Mouse (Mus musculus) T-helper 17 cell (primary cell): ENCODE measurements at regions not wholly inside any gene's neighbourhood (a gene's known extent, or its start where the extent isn't known, plus 50 kb on each side); places are given as distances from the start of the nearest gene placed in this dataset.

ENCODE experiments used
- in situ Hi-C, 2 experiments: fragments of 300-600 bp; cut with MboI, MseI; formaldehyde crosslinking; loops; 1 replicate in 1 of 2; 2 replicates in 1 of 2; pipeline ENCODE4 v1.15.1; 2025; ENCODE audit warnings: high pct_unique_total_duplicates in 2 of 2

DNA sequence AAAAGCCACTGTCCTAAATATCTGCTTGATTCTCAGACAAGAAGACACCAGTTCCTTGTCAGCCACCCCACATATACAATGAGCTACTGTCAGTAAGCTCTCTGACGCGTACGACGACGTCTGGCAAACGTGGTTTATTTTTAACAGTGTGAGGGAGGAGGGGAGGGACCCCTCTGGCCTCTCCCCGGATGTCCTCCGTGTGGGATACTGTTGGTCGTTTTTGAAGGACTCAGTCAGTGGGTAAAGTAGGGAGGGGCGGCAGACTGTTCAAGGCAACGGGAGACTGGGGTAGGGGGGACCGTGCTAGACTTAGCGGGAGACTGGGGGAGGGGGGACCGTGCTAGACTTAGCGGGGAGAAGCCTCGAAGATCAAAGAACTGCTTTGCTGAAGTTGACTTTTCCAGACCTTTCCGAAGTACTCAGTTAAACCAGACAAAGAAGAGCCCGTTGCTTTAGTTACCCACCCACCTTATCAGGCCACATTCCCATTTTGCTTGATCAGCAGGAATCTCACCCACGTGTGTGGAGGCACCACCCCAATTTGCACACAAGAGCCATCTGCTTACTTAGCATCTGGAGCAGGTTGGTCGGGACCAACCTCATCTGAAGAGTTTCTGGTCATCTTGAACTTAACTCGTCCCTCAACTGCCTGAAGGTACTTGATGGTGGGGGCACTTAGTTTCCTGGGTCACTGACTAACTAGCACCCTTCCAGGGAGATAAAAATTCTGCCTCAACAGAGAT, 92.6 kb upstream of the Mark1 start:
- in situ Hi-C loops, result no loop called here

DNA sequence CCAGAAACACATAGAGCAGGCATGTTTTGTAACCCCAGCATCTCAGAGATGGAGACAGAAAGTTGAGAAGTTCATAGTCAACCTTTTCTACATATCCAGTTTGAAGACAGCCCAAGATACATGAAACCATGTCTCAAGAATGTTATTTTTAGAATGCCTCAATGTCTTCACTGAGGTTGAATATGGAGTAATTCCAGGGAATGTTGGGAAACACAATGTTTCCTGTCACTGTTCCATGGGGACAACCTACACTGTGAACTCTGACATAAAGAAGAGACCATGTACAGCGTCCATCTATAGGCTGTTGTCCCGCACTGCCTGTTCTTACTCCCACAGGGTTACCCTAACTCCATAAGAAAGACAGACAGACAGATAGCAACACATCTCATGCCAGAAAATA, 89.8 kb upstream of the Mark1 start:
- in situ Hi-C loops, result no loop called here

DNA sequence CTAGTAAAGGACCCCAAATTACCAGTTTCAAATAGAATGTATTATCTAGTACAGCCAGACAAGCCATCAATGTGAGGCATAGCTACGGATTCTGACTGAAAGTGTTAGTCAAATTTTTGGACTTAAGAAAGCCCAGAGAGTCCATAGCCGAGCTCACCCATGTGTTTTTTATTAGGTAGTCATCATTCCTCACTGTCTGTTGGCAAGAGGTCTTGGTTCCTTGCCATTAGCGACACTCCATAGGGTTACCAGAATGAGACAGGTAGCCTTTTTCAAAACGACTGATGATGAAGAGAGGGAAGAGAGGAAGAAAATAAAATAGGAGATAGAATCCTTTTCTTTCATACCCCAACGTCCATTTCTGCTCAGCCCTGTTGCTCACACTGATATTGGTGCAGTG, 83.8 kb upstream of the Mark1 start:
- in situ Hi-C loops, result no loop called here

DNA sequence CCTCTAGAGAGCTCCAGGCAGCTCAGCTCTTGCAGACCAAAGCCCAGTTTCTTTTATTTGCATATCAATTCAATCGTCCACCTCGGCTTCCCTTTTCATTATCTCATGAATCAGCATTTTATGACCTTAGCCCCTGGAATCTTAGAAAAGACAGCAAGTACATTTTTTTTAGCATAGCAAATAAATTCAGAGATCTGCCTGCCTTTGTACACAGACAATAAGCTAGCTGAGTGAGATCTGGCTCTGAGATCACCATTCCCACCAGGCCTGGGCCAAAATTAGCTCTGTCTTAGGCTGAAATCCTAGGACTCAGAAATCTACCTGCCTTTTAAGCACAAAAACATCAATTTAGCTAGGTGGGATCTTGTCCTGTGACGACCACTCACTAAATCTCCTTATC, 80.7 kb upstream of the Mark1 start:
- in situ Hi-C loops, result no loop called here

DNA sequence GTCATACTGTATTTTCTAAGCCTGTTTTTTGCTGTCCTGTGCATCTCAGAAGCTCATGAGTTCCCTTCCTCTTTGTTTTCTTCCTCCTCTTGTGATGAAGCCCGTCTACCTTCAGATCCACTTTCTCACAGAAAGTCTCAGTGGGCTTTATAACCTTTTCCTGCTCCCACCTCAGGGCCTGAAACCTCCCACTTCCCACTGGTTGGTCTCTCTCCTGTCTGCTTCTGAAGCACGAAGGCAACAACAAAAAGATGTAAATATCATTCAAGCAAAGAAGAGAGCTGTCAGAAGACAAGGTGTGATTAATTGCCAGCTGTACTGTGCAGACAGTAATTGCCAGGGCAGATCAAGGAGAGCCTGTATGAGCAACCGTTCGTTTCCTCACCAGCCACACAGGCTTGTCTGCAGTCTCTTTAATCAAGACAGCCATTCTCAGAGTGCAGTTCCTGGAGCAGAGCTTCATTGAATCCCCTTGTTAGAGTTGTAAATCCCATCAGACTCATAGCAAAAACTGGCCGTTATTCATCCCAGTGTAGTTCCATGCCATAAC, 80.0 kb upstream of the Mark1 start:
- in situ Hi-C loops, result no loop called here

DNA sequence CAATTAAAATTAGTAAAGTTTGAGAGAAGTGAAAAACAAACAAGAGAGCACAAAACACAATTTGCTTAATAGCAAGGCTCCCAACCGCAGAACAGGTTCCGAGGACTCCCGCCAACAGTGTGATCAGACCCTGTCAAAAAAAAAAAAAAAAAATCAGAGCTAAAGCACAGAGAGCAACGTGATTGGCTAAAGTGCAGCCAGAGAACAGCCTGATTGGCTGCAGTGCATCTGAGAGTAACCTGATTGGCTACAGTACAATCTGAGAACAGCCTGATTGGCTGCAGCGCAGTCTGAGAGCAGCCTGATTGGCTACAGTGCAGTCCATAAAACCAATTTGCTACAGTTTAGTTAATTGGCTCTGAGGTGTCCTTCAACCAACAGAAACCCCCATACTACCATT, 74.6 kb upstream of the Mark1 start:
- in situ Hi-C loops, result no loop called here

DNA sequence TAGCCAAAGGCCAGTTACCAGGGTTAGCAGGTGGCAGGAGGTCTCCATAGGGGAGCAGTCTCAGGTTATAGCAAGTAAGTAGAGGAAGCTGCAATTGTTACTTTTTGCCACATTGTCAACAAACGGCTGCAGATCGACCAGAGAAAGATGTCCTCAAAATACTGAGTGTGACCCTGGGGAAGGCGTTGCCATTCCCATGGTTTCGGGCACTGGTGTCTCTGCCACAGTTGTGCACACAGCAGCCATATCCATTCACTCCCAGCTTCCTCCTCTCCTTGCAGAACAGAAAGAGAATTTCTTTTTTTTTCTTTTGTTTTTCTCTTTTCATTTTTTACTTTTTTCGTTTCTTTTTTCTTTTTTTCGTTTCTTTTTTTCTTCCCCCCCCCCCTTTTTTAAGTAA, 73.4 kb upstream of the Mark1 start:
- in situ Hi-C loops, result no loop called here

DNA sequence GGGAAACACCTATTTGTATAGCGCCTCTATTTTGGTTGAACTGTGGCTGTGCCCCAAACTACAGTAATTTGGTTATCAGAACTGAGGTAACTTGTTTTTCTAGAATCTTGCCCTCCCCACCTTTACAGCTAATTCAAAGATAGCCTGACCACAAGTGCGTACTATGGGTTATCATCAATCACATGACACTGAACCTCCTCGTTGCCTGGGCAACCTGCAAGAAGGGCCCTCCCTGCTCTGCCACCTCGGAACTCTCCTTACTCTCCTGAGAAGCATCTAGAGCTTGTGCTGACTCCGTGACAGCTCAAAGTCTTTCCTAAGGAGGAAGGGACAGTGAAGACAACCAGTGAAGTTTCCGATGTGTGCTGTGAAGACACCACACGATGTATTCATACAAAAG, 72.2 kb upstream of the Mark1 start:
- in situ Hi-C loops, result no loop called here

DNA sequence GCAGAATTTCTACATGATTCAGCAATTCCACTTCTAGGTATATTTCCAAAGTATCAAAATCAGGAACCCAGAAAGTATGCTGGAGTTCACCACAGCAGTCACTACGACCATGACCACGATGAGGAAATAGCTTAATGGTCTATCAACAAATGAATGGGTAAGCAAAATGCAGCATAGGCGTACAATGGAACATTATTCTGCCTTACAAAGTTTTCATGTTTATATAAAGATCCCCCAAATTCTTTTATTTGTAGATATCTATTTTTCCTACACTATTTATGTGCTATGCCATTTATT, 71.4 kb upstream of the Mark1 start:
- in situ Hi-C loops, result no loop called here

DNA sequence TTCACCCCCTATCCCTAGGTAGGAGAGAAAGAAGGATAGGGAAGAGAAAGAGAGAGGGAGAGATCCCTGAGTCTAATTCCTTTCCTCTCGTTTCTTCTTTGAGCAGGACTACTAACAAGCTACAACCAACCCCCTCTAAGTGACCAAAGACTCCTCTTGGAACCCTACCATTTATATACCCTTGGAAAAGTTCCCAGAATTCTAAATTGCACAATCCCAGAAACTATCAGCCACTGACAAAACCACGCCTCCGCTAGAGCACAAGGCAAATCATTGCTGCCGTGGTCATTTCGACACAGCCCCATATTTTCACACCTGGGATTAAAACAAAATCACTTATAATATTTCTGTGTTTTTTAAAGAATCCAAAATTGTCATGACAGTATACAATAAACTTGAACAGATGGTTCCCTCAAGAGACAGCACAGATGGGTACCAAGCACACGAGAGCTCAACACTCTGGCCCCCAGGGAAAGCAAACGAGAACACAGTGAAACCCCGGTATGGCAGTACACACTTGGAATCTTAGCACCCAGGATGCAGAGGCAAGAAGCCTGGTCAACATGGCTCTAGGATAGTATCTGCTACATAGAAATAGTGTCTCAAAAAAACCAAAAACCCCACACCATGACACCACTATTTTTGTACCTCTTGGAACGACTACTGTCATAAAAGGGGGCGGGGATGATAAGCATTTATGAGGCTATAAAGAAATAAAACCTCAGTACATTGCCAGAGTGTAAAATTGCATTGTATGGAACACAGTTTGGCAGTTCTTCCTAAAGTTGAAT, 70.9 kb upstream of the Mark1 start:
- in situ Hi-C loops, result no loop called here

DNA sequence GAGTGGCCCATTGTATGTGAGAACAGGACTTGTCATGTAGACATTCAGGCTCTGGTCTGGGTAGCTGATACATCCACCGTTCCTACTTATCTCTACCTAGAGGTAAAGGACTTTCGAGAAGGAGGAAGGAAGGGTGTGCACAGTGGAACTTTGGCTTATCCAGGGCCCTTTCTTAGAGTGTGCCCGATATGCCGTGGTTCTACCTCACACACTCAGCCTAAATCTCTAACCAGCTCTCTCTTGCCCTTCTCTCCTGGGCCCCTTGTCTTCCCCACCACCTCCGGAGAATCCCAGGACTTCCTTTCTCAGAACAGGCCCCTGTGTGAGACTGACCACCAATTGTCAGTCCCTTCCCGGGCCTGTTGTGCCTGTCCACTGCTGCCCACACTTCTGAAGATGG, 68.8 kb upstream of the Mark1 start:
- in situ Hi-C loops, result no loop called here

DNA sequence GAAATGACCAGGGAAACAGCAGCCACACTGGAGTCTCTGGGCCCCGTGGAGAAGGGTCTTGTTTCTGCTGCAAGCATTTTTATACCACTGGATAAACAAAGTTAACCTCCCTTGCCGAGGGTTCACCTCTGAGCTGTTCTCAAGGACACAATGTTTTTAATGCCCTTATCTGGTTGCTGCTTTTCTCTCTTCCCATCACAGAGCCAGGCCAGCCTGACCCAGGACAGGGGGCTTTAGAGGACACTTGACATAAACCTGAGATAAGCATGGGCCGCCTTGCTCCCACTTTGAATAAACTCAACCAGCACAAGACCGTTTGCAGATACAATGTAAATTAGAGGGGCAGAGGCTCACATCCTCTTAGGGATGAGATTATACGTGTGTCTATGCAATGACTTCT, 68.3 kb upstream of the Mark1 start:
- in situ Hi-C loops, result no loop called here

DNA sequence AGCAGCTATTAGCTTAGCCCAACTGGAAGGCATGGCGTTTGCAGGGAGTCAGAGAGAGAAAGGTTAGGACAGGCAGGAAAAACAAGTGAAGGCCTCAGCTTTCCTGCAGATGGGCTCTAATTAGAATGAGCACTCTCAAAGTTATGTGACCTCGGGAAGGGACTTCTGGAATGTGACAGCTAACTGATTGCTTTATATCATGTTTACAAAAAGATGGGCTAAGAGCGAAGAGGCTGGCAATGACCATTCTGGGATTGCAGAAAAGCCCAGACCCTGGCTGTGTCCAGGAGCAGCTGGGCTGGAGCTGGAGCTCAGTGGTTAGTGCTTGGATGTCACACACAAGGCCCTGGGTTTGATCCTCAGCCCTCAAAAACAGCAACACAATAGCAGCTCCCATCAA, 65.7 kb upstream of the Mark1 start:
- in situ Hi-C loops, result no loop called here

DNA sequence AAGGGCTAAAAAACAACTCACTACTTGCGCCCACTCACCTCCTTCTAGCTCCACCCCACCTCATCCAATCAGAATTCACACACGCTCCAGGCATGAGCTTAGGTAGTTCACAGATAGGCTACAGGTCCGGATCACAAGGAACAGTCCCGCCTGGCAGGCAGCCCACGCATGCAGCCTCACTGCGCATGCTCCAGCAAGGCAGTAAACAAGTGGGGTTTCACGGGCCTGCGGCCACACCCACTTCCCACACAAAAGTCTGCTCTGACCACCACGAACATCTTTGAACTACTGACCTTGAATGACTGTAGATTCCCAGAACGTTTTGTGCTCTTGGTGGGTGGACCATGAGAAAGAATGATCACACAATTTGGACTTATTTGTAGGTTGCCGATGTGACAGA, 62.7 kb upstream of the Mark1 start:
- in situ Hi-C loops, result no loop called here

DNA sequence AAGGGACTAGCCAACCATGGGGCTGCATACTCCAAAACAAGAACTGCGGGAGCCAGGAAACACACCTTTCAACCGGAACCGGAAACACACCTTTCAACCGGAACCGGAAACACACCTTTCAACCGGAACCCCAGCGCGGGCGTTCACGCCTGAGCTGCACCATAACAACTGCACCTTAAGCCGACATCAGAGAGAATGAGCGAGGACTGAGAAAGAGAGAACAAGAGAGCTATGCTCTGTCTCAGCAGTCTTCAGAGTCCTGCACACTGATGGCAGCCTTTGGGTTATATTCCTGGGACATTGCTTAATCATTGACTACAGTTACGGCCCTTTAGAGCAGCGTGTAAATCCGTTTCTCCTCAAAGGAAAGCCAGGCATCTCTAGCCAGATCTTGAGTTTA, 58.1 kb upstream of the Mark1 start:
- in situ Hi-C loops, result loop anchor here in 1 of 2 experiments (10.0 kb wide), 1 partner anchor 417 kb away; no protein-coding TSS in a partner anchor

DNA sequence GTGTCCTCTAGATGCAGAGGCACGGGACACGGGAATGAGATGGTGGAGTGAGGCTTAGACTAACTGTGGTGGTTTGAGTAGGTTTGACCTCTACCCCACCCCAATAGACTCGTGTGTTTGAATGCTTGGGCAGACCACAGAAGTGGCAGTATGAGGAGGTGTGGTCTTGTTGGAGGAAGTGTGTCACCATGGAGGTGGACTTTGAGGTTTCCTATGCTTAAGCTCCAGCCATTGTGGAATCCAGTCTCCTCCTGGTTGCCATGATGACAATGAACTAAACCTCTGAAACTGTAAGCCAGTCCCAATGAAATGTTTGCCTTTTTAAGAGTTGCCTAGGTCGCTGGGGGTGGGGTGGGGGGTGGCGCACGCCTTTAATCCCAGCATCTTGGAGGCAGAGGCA, 53.3 kb upstream of the Mark1 start:
- in situ Hi-C loops, result loop anchor here in 1 of 2 experiments (10.0 kb wide), 1 partner anchor 422 kb away; no protein-coding TSS in a partner anchor

DNA sequence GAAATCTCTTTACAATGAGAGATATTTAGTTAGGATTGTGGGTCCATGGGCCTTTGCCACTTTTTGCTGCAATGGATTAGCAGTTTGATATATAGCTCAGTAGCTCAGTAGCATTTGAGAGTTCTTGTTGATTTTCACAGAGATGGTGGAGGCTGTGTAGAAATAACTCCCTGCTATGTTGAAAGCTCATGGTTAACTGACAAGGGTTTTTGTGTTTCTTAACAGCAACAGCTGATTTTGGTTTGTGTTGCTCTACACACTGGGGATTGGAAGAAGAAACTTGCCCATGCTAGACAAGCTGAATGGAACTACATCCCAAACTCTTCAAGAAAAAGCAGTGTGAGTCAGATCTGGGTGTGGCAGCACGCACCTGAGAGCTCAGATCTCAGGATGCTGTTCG, 50.6 kb upstream of the Mark1 start:
- in situ Hi-C loops, result loop anchor here in 1 of 2 experiments (10.0 kb wide), 1 partner anchor 425 kb away; no protein-coding TSS in a partner anchor
